Mouse (Mus musculus): Measurements from ENCODE around the gene Kmt2c.
"Not testable (repeated sequence)": the region's sequence is repeated elsewhere in the genome, so short reads cannot be mapped to it uniquely, and the experiment has no call there.

The Kmt2c gene

GRCm38 (mm10) chr5:25516301-25516895 lies 17.8 kb upstream of the Kmt2c start:
- DNase-seq (ENCODE audit: low read depth, low spot score): no peak

DNA sequence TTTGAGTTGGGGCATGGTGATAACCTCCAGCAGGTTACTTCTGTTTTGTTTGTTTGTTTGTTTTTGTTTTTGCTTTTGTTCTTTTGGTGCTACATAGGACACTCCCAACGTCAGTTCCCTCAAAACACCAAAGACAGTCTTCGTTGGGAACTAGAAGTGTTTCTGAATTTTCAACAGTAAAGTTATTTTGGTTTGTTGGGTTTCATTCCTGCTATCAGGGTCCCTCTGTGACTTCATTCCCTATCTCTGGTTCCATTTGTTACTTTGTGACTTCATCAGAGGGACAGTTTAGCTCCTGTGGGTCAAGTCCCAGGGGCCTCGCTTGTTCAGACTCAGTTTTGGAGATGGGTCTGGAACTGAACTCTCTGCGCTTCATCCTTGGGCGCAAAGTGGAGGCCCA lies 17.2 kb upstream of the Kmt2c start, which contains the start of gene Cct8l1:
Gene Cct8l1, plus strand, starts transcription at position 301 of the 400 bp plus-strand sequence.
- no peak for DNase-seq (ENCODE audit: low read depth, low spot score)

- no peak for DNase-seq (ENCODE audit: low read depth, low spot score)
These were observed 7.5 kb upstream of the Kmt2c start for GRCm38 (mm10) chr5:25506041-25506440.

- no peak for DNase-seq (ENCODE audit: low read depth, low spot score)
These were observed 2.1 kb upstream of the Kmt2c start for GRCm38 (mm10) chr5:25500686-25501085.

DNA sequence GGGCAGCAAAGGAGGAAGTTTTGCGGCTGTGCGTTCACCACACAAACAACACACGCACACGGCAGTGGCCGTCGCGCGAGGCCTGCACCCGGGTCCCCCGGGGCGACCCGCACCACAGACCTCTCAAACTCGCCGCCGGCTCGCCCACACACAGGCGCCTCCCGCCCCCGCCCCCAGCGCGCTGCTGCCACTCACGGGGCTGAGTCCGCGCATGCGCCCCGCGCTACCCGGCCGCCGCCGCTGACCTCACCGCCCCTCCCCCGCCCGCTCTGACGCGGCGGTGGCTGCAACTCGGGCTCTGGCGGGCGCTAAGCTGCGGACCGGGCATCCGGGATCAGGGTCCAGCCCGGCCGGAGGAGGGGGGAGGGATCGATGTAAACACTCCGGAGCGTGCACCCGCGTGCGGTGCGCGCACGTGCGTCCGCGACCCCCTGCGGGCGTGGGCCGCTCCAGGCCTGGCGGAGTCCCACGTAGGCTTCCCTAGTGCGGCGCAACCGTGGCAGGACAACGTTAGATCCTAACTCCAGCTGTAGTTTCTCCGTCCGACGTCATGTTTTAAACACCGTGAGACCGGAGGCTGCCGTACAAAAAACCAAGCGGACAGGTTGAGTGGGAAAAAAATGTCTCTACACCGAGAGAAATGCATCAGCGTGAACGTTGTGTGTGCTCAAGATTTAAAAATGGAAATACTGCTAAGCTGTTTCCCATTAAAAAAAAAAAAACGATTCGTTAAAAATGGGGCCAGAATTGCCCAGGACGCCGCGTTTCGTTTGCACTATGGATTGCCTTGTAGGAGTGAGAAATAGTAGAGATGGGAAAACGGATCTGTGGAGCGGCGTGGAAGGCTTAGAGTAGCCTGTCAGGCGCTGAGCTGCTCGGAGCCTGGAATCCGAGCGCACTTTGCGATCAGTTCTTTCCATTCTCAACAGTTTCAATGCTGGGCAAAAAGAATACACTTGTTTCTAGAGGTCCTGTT lies 1.1 kb upstream of the Kmt2c start:
- DNase-seq (ENCODE audit: low read depth, low spot score): peak; percentile 94

GRCm38 (mm10) chr5:25498821-25499422 lies 339 bp upstream of the Kmt2c start:
- peak; percentile 51 for DNase-seq (ENCODE audit: low read depth, low spot score)

DNA sequence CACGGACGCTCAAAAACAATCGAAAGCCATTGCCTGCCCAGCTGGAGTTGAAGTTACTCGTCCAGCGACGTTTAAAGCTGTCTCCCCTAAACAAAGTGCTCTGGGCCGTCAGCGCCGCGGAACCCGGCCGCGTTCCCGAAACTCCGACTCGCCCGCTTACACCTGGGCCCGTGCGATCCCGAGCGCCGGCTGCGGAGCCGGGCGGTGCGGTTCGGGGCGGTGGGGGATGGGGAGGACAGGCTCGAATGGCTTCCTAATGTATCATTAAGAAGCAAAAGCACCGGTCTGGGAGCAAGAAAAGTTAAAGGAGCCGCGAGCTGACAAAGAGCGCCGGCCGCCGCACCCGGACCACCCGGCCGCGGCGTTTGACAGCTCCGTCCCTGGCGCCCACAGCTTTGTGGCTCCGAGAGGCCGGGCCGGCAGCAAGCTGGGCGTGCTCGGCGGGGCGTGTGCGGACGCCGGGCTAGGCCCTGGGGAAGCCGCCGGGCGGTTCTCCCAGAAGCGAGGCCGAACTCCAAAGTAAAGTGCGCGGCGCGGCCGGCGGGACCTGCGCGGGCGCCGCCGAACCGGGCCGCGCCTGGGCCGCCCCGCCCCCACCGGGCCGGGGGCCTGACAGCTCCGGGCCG lies 750 bp downstream of the Kmt2c start:
- no peak for DNase-seq (ENCODE audit: low read depth, low spot score)

- DNase-seq (ENCODE audit: low read depth, low spot score): no peak
These were observed 1.2 kb downstream of the Kmt2c start for GRCm38 (mm10) chr5:25497369-25497719.

DNA sequence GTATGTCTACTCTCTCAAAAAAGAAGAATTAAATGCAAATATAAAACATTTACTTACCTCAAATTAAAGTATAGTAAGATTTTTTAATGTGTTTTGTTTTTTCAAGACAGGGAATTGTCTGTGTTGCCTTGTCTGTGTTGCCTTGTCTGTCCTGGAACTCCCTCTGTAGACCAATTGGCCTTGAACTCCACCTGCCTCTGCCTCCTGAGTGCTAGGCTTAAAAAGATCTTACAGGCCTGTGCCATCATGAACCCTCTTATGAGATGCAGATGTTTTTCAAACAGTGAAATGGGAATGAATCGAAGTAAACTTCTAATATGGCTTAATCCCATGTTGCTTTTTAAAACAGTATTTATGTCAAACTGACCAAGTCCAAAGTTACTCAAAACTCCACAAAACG lies 1.9 kb downstream of the Kmt2c start:
- DNase-seq (ENCODE audit: low read depth, low spot score): no peak

GRCm38 (mm10) chr5:25478863-25479262 lies 19.7 kb downstream of the Kmt2c start:
- no peak for DNase-seq (ENCODE audit: low read depth, low spot score)

- DNase-seq (ENCODE audit: low read depth, low spot score): no peak
These were observed 22.8 kb downstream of the Kmt2c start for GRCm38 (mm10) chr5:25475789-25476188.

- DNase-seq (ENCODE audit: low read depth, low spot score): peak; percentile 23
These were observed 26.5 kb downstream of the Kmt2c start for GRCm38 (mm10) chr5:25472070-25472469.

DNA sequence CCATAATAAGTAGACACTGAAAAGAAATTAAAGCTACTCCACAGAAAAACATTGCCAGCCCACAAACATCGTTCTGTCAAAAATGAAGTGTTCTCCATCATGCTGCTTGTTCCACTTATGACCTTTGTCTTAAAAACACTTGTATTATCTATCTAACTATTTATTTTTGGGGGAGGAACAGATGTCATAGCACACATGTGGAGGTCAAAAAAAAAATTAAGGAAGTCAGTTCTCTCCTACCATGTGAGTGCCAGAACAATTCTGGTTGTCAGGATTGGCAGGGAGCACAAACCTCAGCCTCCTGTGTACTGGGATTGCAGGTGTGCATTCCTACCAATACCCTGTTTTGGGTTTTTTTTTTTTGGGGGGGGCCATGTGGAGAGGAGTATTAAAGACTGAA lies 36.6 kb downstream of the Kmt2c start:
- DNase-seq (ENCODE audit: low read depth, low spot score): no peak

DNA sequence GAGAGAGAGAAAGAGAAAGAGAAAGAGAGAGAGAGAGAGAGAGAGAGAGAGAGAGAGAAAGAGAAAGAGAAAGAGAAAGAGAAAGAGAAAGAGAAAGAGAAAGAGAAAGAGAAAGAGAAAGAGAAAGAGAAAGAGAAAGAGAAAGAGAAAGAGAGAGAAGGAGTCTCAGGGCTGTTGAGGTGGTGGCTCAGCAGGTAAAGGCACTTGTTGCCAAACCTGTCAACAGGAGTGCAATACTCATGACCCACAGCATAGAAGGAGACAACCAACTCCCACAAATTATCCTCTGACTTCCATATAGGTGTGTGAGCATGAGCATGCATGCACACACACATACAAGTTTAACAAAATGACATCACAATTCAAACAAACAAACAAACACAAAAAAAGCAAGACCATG lies 43.2 kb downstream of the Kmt2c start:
- DNase-seq (ENCODE audit: low read depth, low spot score): not testable (repeated sequence)

- DNase-seq (ENCODE audit: low read depth, low spot score): no peak
These were observed 45.9 kb downstream of the Kmt2c start for GRCm38 (mm10) chr5:25452691-25453090.

- no peak for DNase-seq (ENCODE audit: low read depth, low spot score)
These were observed 61.1 kb downstream of the Kmt2c start for GRCm38 (mm10) chr5:25437508-25437907.

DNA sequence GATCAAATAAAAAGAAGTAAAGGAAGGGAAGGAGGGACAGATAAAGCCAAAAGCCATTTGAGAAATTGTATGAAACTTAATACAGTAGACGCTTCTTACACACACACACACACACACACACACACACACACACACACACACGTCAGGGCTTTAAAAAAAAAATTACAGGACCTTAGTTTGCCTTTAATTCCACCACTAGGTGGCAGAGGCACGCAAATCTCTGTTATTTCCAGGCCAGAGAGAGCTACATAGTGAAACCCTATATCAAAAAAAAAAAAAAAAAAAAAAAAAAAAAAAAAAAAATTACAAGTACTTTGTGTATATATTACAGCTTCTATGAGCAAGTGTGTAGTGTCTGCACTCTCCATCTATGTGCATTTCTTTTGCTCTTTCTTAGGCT lies 62.5 kb downstream of the Kmt2c start:
- DNase-seq (ENCODE audit: low read depth, low spot score): peak; percentile 53

GRCm38 (mm10) chr5:25422576-25422975 lies 76.0 kb downstream of the Kmt2c start:
- no peak for DNase-seq (ENCODE audit: low read depth, low spot score)

- DNase-seq (ENCODE audit: low read depth, low spot score): peak; percentile 36
These were observed 78.0 kb downstream of the Kmt2c start for GRCm38 (mm10) chr5:25420601-25421000.

DNA sequence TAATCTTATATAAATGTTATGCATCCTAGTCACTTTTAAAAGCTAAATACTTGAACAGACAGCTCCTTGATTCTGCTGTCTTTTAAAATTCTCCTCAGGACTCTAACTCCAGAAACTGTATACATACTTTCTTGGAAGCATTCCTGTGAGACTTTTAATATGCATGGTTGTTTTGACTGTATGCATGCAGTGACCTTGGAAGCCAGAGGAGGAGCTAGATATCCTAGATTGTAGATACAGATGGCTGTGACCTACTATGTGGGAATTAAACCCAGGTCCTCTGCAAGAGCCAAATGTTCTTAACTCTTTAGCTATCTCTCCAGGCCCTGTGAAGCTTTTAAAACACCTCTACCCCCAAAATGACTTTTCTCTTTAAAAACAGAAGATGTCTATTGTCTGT lies 83.2 kb downstream of the Kmt2c start:
- DNase-seq (ENCODE audit: low read depth, low spot score): no peak

GRCm38 (mm10) chr5:25396727-25397126 lies 101.9 kb downstream of the Kmt2c start:
- no peak for DNase-seq (ENCODE audit: low read depth, low spot score)

DNA sequence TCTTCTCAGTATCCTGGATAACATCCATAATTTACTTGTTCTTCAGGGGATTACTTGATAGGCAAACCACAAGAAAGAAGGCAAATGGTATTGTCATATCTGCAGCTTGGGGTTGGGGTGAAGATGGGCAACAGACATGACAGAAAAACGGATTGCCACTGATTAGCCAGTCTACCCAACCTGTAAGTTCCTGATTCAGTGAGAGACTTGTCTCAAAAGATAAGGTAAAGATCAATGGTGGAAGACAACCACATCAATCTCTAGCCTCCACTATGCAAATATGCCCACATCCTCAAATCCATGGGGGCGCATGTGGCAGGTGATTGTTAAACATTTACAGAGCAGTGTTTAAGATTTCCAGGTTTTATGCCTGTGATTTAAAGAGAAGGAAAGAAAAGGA lies 105.9 kb downstream of the Kmt2c start:
- no peak for DNase-seq (ENCODE audit: low read depth, low spot score)
